In genomic region chr11:51625187-51625820, GRCm38 (mm10) we compare ENCODE assay signal across 15 mouse cellular contexts. TPM values are rescaled to one million over a fixed set of nuclear protein-coding genes. Genes with fewer than 3 reads are reported as not detected.
A peak's percentile ranks its signal among the peaks of the same experiment; 100 is the strongest.
DNase-seq lines count a peak whose midpoint lies in the region; ATAC-seq and TF ChIP-seq lines count a peak whose summit lies in the region.
"Had no signal": no experiment of that assay in that cellular context is flagged by ENCODE, and none has a peak within 500 bp of the region (broad histone marks: within the 10 kb centered on the region; RNA-seq: fewer than 3 reads in every experiment).

No protein-coding gene starts in this region.

- TF ChIP-seq CTCF in C2C12 (IDR thresholded peaks at IDR 0.05; ENCODE audit: control insufficient read depth, insufficient read depth, insufficient read length): no peak
- no peak for TF ChIP-seq CTCF in liver, embryonic 14.5 days (IDR thresholded peaks at IDR 0.05; ENCODE audit: low read depth)

- no peaks in the 10 kb centered on the region for H3K27me3 ChIP-seq in C2C12 (ENCODE audit: control insufficient read depth, insufficient read depth, insufficient read length)
- H3K27me3 ChIP-seq in liver, embryonic 14.5 days (ENCODE audit: control insufficient read depth, insufficient read depth, low read length): no peaks in the 10 kb centered on the region
- H3K27me3 ChIP-seq: neural tube, embryonic 13.5 days had no signal

- peaks cover 79% of the 10 kb centered on the region for H3K36me3 ChIP-seq in C2C12 (ENCODE audit: control insufficient read depth, insufficient read depth)
- peaks cover 46% of the 10 kb centered on the region for H3K36me3 ChIP-seq in liver, embryonic 14.5 days (replicated peaks; ENCODE audit: control insufficient read depth, insufficient read depth, low read depth)

- TF ChIP-seq EP300 in liver, embryonic 14.5 days (IDR thresholded peaks at IDR 0.05; ENCODE audit: low read depth): no peak

- DNase-seq in 416B (ENCODE audit: low read depth): peak; percentile 34
- DNase-seq in R1 (ENCODE audit: low read depth, low spot score): peak; percentile 50
- no peak for DNase-seq in liver, embryonic 14.5 days (ENCODE audit: low read depth in 3 of 3, low spot score in 3 of 3)
- no peak for DNase-seq in urinary bladder, postnatal 25 days (ENCODE audit: low spot score)
- no peak for DNase-seq in cerebellum, postnatal 36 days
- DNase-seq in adipocyte (ENCODE audit: low spot score): no peak
- DNase-seq: cerebellum, adult 2 months; gastrocnemius, postnatal 36 days; right cerebral cortex, postnatal 25 days; thymus, adult 18-20 months had no signal

- H3K4me1 ChIP-seq in liver, embryonic 14.5 days (replicated peaks; ENCODE audit: control insufficient read depth in 2 of 2, insufficient read depth in 2 of 2, low read length in 1 of 2): peaks cover 0 to 14% of the 10 kb centered on the region in 2 experiments; a peak in 3 of 4 replicates

- no peak overlapping the region for H3K9ac ChIP-seq in liver, embryonic 14.5 days (replicated peaks)
- H3K9ac ChIP-seq: neural tube, embryonic 13.5 days had no signal

- peak overlapping the region; percentile 28 for H3ac ChIP-seq in C2C12 (ENCODE audit: control insufficient read depth, insufficient read length, low read depth)

- H3K79me2 ChIP-seq in C2C12 (ENCODE audit: control insufficient read depth, insufficient read depth): peaks cover 49% of the 10 kb centered on the region

- no peak overlapping the region for H3K4me3 ChIP-seq in C2C12 (ENCODE audit: insufficient read depth, poor library complexity, severe bottlenecking)
- no peak overlapping the region for H3K4me3 ChIP-seq in liver, embryonic 14.5 days (ENCODE audit: insufficient read depth in 1 of 2, low read depth in 2 of 2, low read length in 2 of 2)
- H3K4me3 ChIP-seq: midbrain, embryonic 10.5 days; neural tube, embryonic 13.5 days had no signal

- ATAC-seq in liver, embryonic 14.5 days (ENCODE audit: insufficient read depth): peak; percentile 64
- ATAC-seq: inflammation-experienced regulatory T-cells, adult 6 months; lung, postnatal 0 days had no signal

- H3K9me3 ChIP-seq in liver, embryonic 14.5 days (ENCODE audit: control insufficient read depth, low read length): no peaks in the 10 kb centered on the region
- H3K9me3 ChIP-seq: midbrain, embryonic 10.5 days; neural tube, embryonic 13.5 days had no signal

- peaks cover 25% of the 10 kb centered on the region for H3K79me3 ChIP-seq in C2C12 (ENCODE audit: low read depth)

- 57% methylated on average over 5 of the region's 5 CpGs for WGBS in liver, embryonic 14.5 days (ENCODE audit: insufficient replicate concordance)

- no peak overlapping the region for H3K27ac ChIP-seq in liver, embryonic 14.5 days
- H3K27ac ChIP-seq: midbrain, embryonic 10.5 days; neural tube, embryonic 13.5 days had no signal

- no peak overlapping the region for H3K4me2 ChIP-seq in liver, embryonic 14.5 days (ENCODE audit: low read depth)
- H3K4me2 ChIP-seq: neural tube, embryonic 13.5 days had no signal

TF ChIP-seq in C2C12, 6 proteins besides CTCF, POLR2A, EP300 and RAD21:
- TF ChIP-seq USF1 (IDR thresholded peaks at IDR 0.05; ENCODE audit: low read depth): no peak
- no peak for TF ChIP-seq CEBPB (IDR thresholded peaks at IDR 0.05; ENCODE audit: low read depth)
- no peak for TF ChIP-seq MYOD1 (IDR thresholded peaks at IDR 0.05; ENCODE audit: control insufficient read depth, insufficient read length, low read depth)
- TF ChIP-seq FOSL1 (IDR thresholded peaks at IDR 0.05; ENCODE audit: insufficient read depth, low read length, poor library complexity, severe bottlenecking): no peak
- TF ChIP-seq MYOG (IDR thresholded peaks at IDR 0.05; ENCODE audit: control insufficient read depth, extremely low read depth, insufficient read length): no peak
- TF ChIP-seq MAX (IDR thresholded peaks at IDR 0.05): no peak
TF ChIP-seq in C2C12: peak in this region for 0.

RNA-seq across cellular contexts. Expression of gene Nhp2, which starts 5.8 kb away (rescaled TPM):
- 378 TPM for polyA plus RNA-seq in C2C12 (2012; fragmentation: generic; extraction: Trizol)
- 64.1 and 78.3 TPM in 2 replicates for polyA plus RNA-seq in liver, embryonic 14.5 days (2012; rRNA removed)
- 136 and 144 TPM in 2 replicates for polyA plus RNA-seq in liver, embryonic 14.5 days (2014; fragmentation: Nextera tagmentation; extraction: Ambion mirVana)

RNA-seq across cellular contexts. Expression of gene Rmnd5b, which starts 10.4 kb away (rescaled TPM):
- polyA plus RNA-seq in C2C12 (2012; fragmentation: generic; extraction: Trizol): 27.4 TPM
- 15.2 and 15.6 TPM in 2 replicates for polyA plus RNA-seq in liver, embryonic 14.5 days (2012; rRNA removed)
- 19.0 and 20.5 TPM in 2 replicates for polyA plus RNA-seq in liver, embryonic 14.5 days (2014; fragmentation: Nextera tagmentation; extraction: Ambion mirVana)

RNA-seq across cellular contexts. Expression of gene Hnrnpab, which starts 18.7 kb away (rescaled TPM):
- 749 TPM for polyA plus RNA-seq in C2C12 (2012; fragmentation: generic; extraction: Trizol)
- polyA plus RNA-seq in liver, embryonic 14.5 days (2012; rRNA removed): 215 and 260 TPM in 2 replicates
- polyA plus RNA-seq in liver, embryonic 14.5 days (2014; fragmentation: Nextera tagmentation; extraction: Ambion mirVana): 220 and 252 TPM in 2 replicates

RNA-seq across cellular contexts. Expression of gene N4bp3, which starts 25.3 kb away (rescaled TPM):
- polyA plus RNA-seq in C2C12 (2012; fragmentation: generic; extraction: Trizol): 5.3 TPM
- polyA plus RNA-seq in liver, embryonic 14.5 days (2012; rRNA removed): 1.2 TPM in 2 replicates
- polyA plus RNA-seq in liver, embryonic 14.5 days (2014; fragmentation: Nextera tagmentation; extraction: Ambion mirVana): 1.7 and 1.8 TPM in 2 replicates

RNA-seq across cellular contexts. Expression of gene D930048N14Rik, which starts 25.4 kb away (rescaled TPM):
- polyA plus RNA-seq in C2C12 (2012; fragmentation: generic; extraction: Trizol): 0.22 TPM
- 1.0 TPM in 2 replicates for polyA plus RNA-seq in liver, embryonic 14.5 days (2012; rRNA removed)
- 0.28 TPM in 2 replicates for polyA plus RNA-seq in liver, embryonic 14.5 days (2014; fragmentation: Nextera tagmentation; extraction: Ambion mirVana)

Comparison
In these comparisons a context has a peak if more than half of its experiments do, and no peak if none do; other contexts are left out.
1. DNase-seq: peak in 416B (single experiment) and R1 (single experiment); none in liver, embryonic 14.5 days (0 of 3), urinary bladder, postnatal 25 days (single experiment), cerebellum, postnatal 36 days (0 of 2) and adipocyte (single experiment).